In the genomic region with DNA sequence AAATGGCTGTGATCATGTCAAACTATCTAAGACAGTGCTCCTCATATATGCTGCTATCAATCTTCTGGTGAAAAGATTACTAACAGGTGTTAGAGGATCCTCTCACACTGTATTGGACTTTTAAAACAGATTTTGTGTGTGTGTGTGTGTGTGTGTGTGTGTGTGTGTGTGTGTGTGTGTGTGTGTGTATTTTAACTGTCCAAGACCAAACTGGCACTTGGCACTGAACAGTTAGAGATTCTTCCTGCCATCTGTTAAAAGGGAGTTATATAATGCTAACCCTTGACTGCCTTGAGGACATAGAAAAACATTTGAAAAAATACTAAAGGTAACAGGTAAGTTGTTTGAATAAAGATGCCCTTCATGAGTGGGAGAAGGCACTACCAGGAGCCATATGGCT, we compare ENCODE assay signal across 26 mouse cellular contexts.
"Had no signal": no experiment of that assay in that cellular context is flagged by ENCODE, and none has a peak within 500 bp of the region (broad histone marks: within the 10 kb centered on the region; RNA-seq: fewer than 3 reads in every experiment).

No protein-coding gene starts in this region.

- H3K27ac ChIP-seq: heart, embryonic 10.5 days; hindbrain, embryonic 10.5 days; hindbrain, embryonic 12.5 days; hindbrain, embryonic 14.5 days; intestine, embryonic 15.5 days; layer of hippocampus, adult 2 months; left cerebral cortex, adult 2 months; limb, embryonic 10.5 days; limb, embryonic 12.5 days; liver, embryonic 13.5 days; liver, embryonic 15.5 days had no signal

- H3K27me3 ChIP-seq: heart, embryonic 12.5 days; hindbrain, embryonic 12.5 days; intestine, embryonic 15.5 days; limb, embryonic 12.5 days; liver, embryonic 13.5 days; liver, embryonic 15.5 days had no signal

- H3K4me1 ChIP-seq: hindbrain, embryonic 10.5 days; hindbrain, embryonic 12.5 days; intestine, embryonic 15.5 days; limb, embryonic 10.5 days; limb, embryonic 12.5 days; liver, embryonic 13.5 days; liver, embryonic 15.5 days had no signal

- ATAC-seq: hindbrain, embryonic 16.5 days; inflammation-experienced regulatory T-cells, adult 6 months; intestine, embryonic 15.5 days; intestine, postnatal 0 days; liver, postnatal 0 days had no signal

- H3K4me3 ChIP-seq: heart, embryonic 10.5 days; heart, embryonic 12.5 days; hindbrain, embryonic 10.5 days; hindbrain, embryonic 12.5 days; intestine, embryonic 15.5 days; layer of hippocampus, adult 2 months; left cerebral cortex, adult 2 months; limb, embryonic 10.5 days; limb, embryonic 12.5 days; liver, embryonic 13.5 days; liver, embryonic 15.5 days had no signal

- DNase-seq: gastrocnemius, postnatal 14 days; gastrocnemius, postnatal 36 days; heart, postnatal 10 days; heart, postnatal 4 days; kidney, adult 18-20 months; kidney, adult 8-10 months; kidney, postnatal 10 days; kidney, postnatal 25 days; kidney, postnatal 4 days; liver; liver, embryonic 13.5 days; liver, postnatal 0 days had no signal
